In genomic region chr13:23562699-23563462, GRCm38 (mm10) we compare ENCODE assay signal across 8 mouse cellular contexts. TPM values are rescaled to one million over a fixed set of nuclear protein-coding genes. Genes with fewer than 3 reads are reported as not detected.
DNase-seq lines count a peak whose midpoint lies in the region; ATAC-seq and TF ChIP-seq lines count a peak whose summit lies in the region.

No protein-coding gene starts in this region.

- no peak for TF ChIP-seq POLR2A in cerebellum, adult 2 months (IDR thresholded peaks at IDR 0.05; ENCODE audit: borderline replicate concordance, insufficient read depth, low read length)

- peak; percentile 60 for ATAC-seq in hindbrain, embryonic 16.5 days

- DNase-seq in cerebellum, adult 2 months = peak in 1 of 2 experiments; percentile 67
- DNase-seq in cerebellum, postnatal 4 days (ENCODE audit: low spot score in 2 of 2) = no peak
- peak; percentile 65 for DNase-seq in thymus, postnatal 0 days (ENCODE audit: low spot score)
- no peak for DNase-seq in thymus, postnatal 14 days
- DNase-seq in lung, postnatal 36 days = peak; percentile 59
- peak; percentile 64 for DNase-seq in splenic B cell, adult 2 months (ENCODE audit: low read depth, low spot score)

- 1% methylated on average over 18 of the region's 18 CpGs for WGBS in cerebellum, adult 2 months
- WGBS in hindbrain, embryonic 16.5 days = 2% methylated on average over 18 of the region's 18 CpGs

- H3K27ac ChIP-seq in cerebellum, adult 2 months (ENCODE audit: insufficient read depth, low read length) = peak overlapping the region; percentile 15; the same call in 1 of the 2 replicates
- peak overlapping the region; percentile 94 for H3K27ac ChIP-seq in hindbrain, embryonic 16.5 days (ENCODE audit: low read depth, low read length)

- peak overlapping the region; percentile 87 for H3K4me2 ChIP-seq in hindbrain, embryonic 16.5 days (ENCODE audit: low read length)

- H3K27me3 ChIP-seq in cerebellum, adult 2 months (ENCODE audit: control insufficient read depth, insufficient read depth, low read length) = no peaks in the 10 kb centered on the region
- H3K27me3 ChIP-seq in erythroblast, embryonic 14.5 days (ENCODE audit: control insufficient read depth) = no peaks in the 10 kb centered on the region
- no peaks in the 10 kb centered on the region for H3K27me3 ChIP-seq in hindbrain, embryonic 16.5 days (replicated peaks; ENCODE audit: control insufficient read depth, insufficient read depth, low read length)
- no peaks in the 10 kb centered on the region for H3K27me3 ChIP-seq in splenic B cell, adult 2 months (ENCODE audit: control insufficient read depth, insufficient read depth, low read length, poor library complexity, severe bottlenecking)

- no peaks in the 10 kb centered on the region for H3K9me3 ChIP-seq in erythroblast, embryonic 14.5 days (ENCODE audit: control insufficient read depth, low read length)
- H3K9me3 ChIP-seq in hindbrain, embryonic 16.5 days (ENCODE audit: control insufficient read depth, low read length) = no peaks in the 10 kb centered on the region

- H3K4me1 ChIP-seq in cerebellum, adult 2 months (ENCODE audit: control insufficient read depth, insufficient read depth, low read length) = no peaks in the 10 kb centered on the region
- peaks cover 57% of the 10 kb centered on the region for H3K4me1 ChIP-seq in erythroblast, embryonic 14.5 days (ENCODE audit: control insufficient read depth)
- H3K4me1 ChIP-seq in hindbrain, embryonic 16.5 days (ENCODE audit: control insufficient read depth, insufficient read depth, low read depth, low read length) = no peaks in the 10 kb centered on the region; the same call in 1 of the 2 replicates

- no peaks in the 10 kb centered on the region for H3K36me3 ChIP-seq in erythroblast, embryonic 14.5 days (ENCODE audit: control insufficient read depth)
- H3K36me3 ChIP-seq in hindbrain, embryonic 16.5 days (ENCODE audit: control insufficient read depth, insufficient read depth, low read length) = no peaks in the 10 kb centered on the region
- no peaks in the 10 kb centered on the region for H3K36me3 ChIP-seq in splenic B cell, adult 2 months (ENCODE audit: control insufficient read depth, insufficient read depth, low read length, poor library complexity, severe bottlenecking)

- TF ChIP-seq CTCF in cerebellum, adult 2 months (IDR thresholded peaks at IDR 0.05; ENCODE audit: borderline replicate concordance, insufficient read depth, low read depth, low read length) = no peak

- peak overlapping the region; percentile 41 for H3K4me3 ChIP-seq in cerebellum, adult 2 months (replicated peaks; ENCODE audit: insufficient read depth, low read depth, low read length)
- peak overlapping the region; percentile 60 for H3K4me3 ChIP-seq in erythroblast, embryonic 14.5 days (replicated peaks)
- H3K4me3 ChIP-seq in hindbrain, embryonic 16.5 days (ENCODE audit: low read length) = peak overlapping the region; percentile 46

- peak overlapping the region; percentile 60 for H3K9ac ChIP-seq in hindbrain, embryonic 16.5 days (ENCODE audit: low read depth, low read length)

RNA-seq across cellular contexts. Expression of gene Hist1h3e, which starts 0.7 kb away (rescaled TPM):
- 1.5 and 3.2 TPM in 2 replicates for polyA plus RNA-seq in cerebellum, adult 2 months (2012; rRNA removed)
- 16.5 and 20.8 TPM in 2 replicates for polyA plus RNA-seq in thymus, postnatal 0 days (2015; fragmentation: Nextera tagmentation; extraction: Ambion mirVana)
- polyA plus RNA-seq in erythroblast, embryonic 14.5 days (2012) = 2.9 and 16.6 TPM in 2 replicates
- 0.85 and 0.97 TPM in 2 replicates for polyA plus RNA-seq in hindbrain, embryonic 16.5 days (2015; fragmentation: Nextera tagmentation; extraction: Ambion mirVana)

RNA-seq across cellular contexts. Expression of gene Hist1h2ae, which starts 8.1 kb away (rescaled TPM):
- 0.33 and 0.60 TPM in 2 replicates for polyA plus RNA-seq in cerebellum, adult 2 months (2012; rRNA removed)
- 198 and 214 TPM in 2 replicates for polyA plus RNA-seq in thymus, postnatal 0 days (2015; fragmentation: Nextera tagmentation; extraction: Ambion mirVana)
- 3.6 and 5.2 TPM in 2 replicates for polyA plus RNA-seq in erythroblast, embryonic 14.5 days (2012)
- polyA plus RNA-seq in hindbrain, embryonic 16.5 days (2015; fragmentation: Nextera tagmentation; extraction: Ambion mirVana) = 9.4 and 14.5 TPM in 2 replicates

RNA-seq across cellular contexts. Expression of gene Hist1h2bg, which starts 8.3 kb away (rescaled TPM):
- polyA plus RNA-seq in cerebellum, adult 2 months (2012; rRNA removed) = 7.3 and 9.3 TPM in 2 replicates
- 32.3 and 46.0 TPM in 2 replicates for polyA plus RNA-seq in thymus, postnatal 0 days (2015; fragmentation: Nextera tagmentation; extraction: Ambion mirVana)
- 14.5 and 18.7 TPM in 2 replicates for polyA plus RNA-seq in erythroblast, embryonic 14.5 days (2012)
- 0.79 and 1.4 TPM in 2 replicates for polyA plus RNA-seq in hindbrain, embryonic 16.5 days (2015; fragmentation: Nextera tagmentation; extraction: Ambion mirVana)

RNA-seq across cellular contexts. Expression of gene Hist1h1d, which starts 9.8 kb away (rescaled TPM):
- 0.05 and 0.14 TPM in 2 replicates for polyA plus RNA-seq in cerebellum, adult 2 months (2012; rRNA removed)
- 1.1 and 1.3 TPM in 2 replicates for polyA plus RNA-seq in thymus, postnatal 0 days (2015; fragmentation: Nextera tagmentation; extraction: Ambion mirVana)
- polyA plus RNA-seq in erythroblast, embryonic 14.5 days (2012) = 0.51 and 0.95 TPM in 2 replicates
- 0.07 and 0.10 TPM in 2 replicates for polyA plus RNA-seq in hindbrain, embryonic 16.5 days (2015; fragmentation: Nextera tagmentation; extraction: Ambion mirVana)

RNA-seq across cellular contexts. Expression of gene Hist1h2bf, which starts 11.1 kb away (rescaled TPM):
- 0.65 and 0.98 TPM in 2 replicates for polyA plus RNA-seq in cerebellum, adult 2 months (2012; rRNA removed)
- 22.7 and 39.0 TPM in 2 replicates for polyA plus RNA-seq in thymus, postnatal 0 days (2015; fragmentation: Nextera tagmentation; extraction: Ambion mirVana)
- 6.6 and 15.6 TPM in 2 replicates for polyA plus RNA-seq in erythroblast, embryonic 14.5 days (2012)
- polyA plus RNA-seq in hindbrain, embryonic 16.5 days (2015; fragmentation: Nextera tagmentation; extraction: Ambion mirVana) = 0.44 and 0.67 TPM in 2 replicates

Comparison
In these comparisons a context has a peak if more than half of its experiments do, and no peak if none do; other contexts are left out.
1. DNase-seq: peak in thymus, postnatal 0 days (single experiment), lung, postnatal 36 days (single experiment) and splenic B cell, adult 2 months (single experiment); none in cerebellum, postnatal 4 days (0 of 2) and thymus, postnatal 14 days (single experiment).
2. RNA of gene Hist1h2ae, which starts 8.1 kb away (polyA plus RNA-seq): 198 to 214 TPM in thymus, postnatal 0 days; 9.4 to 14.5 TPM in hindbrain, embryonic 16.5 days, 3.6 to 5.2 TPM in erythroblast, embryonic 14.5 days and 0.33 to 0.60 TPM in cerebellum, adult 2 months; every median in the first group is over 10 times any median in the second.
3. Peak in every context shown above with its lines, with median percentiles within 50 percentile points of each other: H3K4me3 ChIP-seq.